Mouse (Mus musculus) liver, postnatal 0 days (tissue): ENCODE data around the gene Iqck.

Experiments used
- CTCF ChIP-seq: sonication (generic); IDR thresholded peaks from 2 replicates; pipeline ENCODE4 v1.5.1; 2016; ENCODE audit warnings: antibody characterized with exemption, low read depth
- EP300 ChIP-seq: IDR thresholded peaks from 2 replicates; pipeline ENCODE4 v1.6.1; 2016; ENCODE audit warnings: antibody characterized with exemption, low read depth, mild to moderate bottlenecking

DNA sequence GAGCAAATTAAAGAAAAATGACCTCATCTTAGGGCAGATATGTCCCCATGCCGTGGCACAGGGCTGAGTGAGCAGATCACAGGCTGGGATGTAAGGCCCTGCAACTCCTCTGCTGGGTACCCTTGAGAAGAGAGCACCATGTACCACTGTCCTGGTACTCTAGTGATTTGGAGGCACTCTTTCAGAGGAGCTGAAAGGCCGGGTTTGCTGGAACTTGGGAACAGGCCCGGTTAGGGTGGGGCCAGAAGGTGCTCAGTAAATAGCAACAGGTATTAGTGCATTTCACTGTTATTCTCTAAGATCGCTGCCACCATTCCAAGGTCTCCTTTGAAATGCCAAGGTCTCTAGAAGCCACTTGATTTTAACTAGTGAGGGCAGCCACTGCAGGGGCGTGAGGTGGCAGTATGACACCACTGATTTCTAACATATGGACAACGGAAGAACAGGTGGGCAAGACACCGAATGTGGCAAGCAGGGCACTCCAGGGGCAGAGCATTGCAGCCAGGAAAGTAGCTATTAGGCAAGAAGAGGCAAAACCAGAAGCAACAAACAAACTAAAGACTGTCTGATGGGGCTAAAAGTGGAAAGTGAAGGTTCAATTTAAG, 59.1 kb downstream of the Iqck start:
- TF ChIP-seq CTCF (no peak), EP300 (no peak)
